Mouse (Mus musculus) adrenal gland, postnatal 25 days (tissue): ENCODE results near the gene Med20. TPM values are rescaled to one million over a fixed set of nuclear protein-coding genes. Genes with fewer than 3 reads are reported as not detected.

Experiments used
- DNase-seq: peaks from one replicate; pipeline ENCODE4 v3.0.0; 2021; ENCODE audit warnings: mixed read lengths
- long read RNA-seq: library from polyadenylated mRNA; stranded (forward); transcript quantifications from one replicate; pipeline ENCODE4 v2.0.0, GENCODE M21; 2021
- total RNA-seq: library from RNA; stranded (reverse); gene quantifications from 2 replicates; pipeline ENCODE4 v1.2.3, GENCODE M21; 2021

Med20 gene
- 38.7 and 40.5 TPM in 2 replicates for total RNA-seq
- long read RNA-seq, full-length matches to known transcripts: 70 of 77 reads
- long read RNA-seq, partial matches to known transcripts: 4 of 77 reads
- long read RNA-seq, other reads (novel, unspliced or antisense): 3 of 77 reads

DNA sequence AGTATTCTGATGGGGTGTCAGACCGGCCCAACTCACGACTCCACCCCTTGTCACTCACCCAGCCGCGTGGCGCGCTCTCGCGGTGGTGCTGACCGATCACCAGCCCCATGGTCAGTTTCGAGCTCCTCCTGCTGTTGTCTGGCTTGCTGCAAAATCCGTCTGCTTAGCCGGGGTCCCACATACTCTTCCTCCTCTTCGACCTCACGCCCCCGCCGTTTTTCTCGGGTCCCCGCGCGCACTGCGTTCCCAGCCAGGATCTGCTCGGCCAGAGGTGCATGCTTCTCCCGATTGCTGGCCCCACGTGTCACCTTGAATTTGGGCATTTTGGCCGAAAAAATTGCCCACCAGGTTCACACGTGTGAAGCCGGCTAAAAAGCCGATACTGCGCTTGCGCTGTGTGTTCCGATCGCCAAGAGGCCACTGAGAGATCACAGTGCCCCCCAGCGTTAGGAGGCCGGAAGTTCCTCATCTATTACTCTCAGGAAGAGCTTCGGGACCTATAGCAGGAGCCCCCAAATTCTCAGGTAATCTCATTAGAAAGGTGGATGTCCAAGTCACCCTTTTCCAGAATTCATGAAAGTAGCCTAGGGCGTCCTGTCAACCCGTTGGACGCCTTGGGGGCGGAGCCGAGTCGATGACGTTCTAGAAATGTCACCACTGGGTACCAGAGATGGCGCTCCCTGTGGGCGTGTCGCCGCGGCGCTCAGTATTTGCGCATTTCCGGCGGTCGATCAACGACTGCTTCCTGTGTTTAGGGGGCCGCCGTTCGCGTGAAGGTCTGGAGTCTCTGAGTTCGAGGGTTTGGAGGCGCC is at the start of gene Med20, which contains the start of the genes Bysl and Gm20517:
TSS of gene Med20 (plus strand) at position 734 of the 812 bp plus-strand sequence.
TSS of gene Bysl (minus strand) at position 644 of the 812 bp plus-strand sequence.
TSS of gene Gm20517 (plus strand) at position 741 of the 812 bp plus-strand sequence.
- DNase-seq: peak; percentile 97

GRCm38 (mm10) chr17:47562875-47563274 is 48.5 kb upstream of the Med20 start:
- DNase-seq: peak; percentile 4

DNA sequence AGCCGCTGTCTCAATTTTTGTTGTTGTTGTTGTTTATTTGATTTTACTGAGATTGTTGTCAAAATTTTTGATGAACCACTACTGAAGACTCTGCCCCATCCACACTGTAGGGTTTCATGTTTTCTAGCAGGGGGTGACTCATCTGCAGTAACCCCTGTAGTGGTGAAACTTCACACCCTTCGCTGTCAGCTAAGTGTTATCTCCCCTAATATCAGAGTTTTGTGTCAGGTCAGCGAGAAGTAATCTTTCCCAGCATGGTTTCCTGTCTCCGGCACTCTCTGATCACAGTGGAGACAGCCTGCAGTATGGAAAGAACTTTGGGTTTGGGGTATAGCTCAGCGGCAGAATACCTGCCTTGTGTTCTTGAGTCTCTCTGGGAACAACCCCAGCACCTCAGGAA is 46.8 kb upstream of the Med20 start:
- DNase-seq: no peak

GRCm38 (mm10) chr17:47566133-47566532 is 45.2 kb upstream of the Med20 start:
- DNase-seq: no peak

DNA sequence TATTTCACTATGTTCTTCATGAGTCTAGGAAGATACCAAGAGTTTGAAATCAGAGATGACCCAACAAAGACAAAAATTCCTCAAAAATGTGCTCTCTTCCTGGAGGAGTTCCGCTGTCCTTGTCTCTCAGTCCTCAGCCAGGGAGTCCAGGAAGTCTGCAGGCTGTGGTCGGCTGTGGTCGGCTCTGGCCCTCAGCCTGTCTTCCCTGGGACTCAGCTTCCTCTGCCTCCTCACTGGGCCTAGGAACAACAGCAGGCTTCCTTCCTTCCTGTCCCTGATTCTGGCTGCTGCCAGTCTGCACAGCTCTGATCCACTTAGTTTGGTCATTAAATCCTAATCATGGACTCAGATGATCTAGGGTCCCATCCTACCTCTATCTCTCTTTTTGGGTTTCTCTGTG is 44.1 kb upstream of the Med20 start:
- DNase-seq: no peak

GRCm38 (mm10) chr17:47568389-47568788 is 43.0 kb upstream of the Med20 start:
- no peak for DNase-seq

DNA sequence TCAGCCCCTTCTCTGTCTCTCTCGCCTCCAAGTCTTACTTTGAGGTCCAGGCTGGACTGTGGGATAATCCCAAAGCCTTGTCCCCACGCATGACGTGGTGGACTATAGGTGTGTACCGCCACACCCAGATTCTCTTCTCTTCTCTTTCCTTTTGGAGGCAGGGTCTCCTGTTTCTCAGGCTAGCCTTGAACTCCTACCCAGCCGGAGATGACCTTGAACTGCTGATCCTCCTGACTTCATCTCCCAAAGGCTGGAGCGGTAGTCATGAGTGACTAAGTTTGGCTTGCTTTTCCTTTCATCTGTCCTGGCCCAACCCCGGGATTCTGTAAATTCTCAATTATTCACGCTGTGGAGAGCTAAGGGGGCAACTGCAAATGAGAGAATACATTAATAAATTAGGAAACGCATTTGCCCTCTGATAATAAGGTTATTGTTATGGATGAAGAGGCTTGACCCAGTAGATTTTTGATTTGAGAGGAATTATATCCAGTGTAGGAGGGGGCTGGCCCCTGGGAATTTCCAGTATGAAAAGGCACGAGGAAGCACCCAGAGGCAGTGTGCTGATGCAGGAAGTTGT is 42.3 kb upstream of the Med20 start:
- no peak for DNase-seq

GRCm38 (mm10) chr17:47571621-47572020 is 39.8 kb upstream of the Med20 start:
- DNase-seq: no peak

DNA sequence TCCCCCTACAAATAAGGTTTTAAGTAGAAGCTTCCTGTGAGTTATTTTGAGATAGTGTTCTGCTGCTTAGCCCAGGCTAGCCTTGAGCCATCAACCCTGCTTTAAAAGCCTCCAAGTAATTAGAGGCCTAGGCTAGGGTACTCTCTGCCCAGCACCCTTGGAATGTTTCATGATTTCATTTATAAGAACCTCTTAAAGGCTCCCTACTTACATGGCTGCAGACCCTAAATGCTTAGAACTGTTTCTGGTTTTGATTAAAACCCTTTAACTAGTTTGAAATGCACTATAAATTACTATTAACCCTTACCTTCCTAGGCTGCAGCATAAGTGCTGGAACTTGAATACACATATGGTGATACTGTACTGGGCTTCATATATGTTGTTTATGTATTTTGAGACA is 38.9 kb upstream of the Med20 start:
- DNase-seq: no peak

DNA sequence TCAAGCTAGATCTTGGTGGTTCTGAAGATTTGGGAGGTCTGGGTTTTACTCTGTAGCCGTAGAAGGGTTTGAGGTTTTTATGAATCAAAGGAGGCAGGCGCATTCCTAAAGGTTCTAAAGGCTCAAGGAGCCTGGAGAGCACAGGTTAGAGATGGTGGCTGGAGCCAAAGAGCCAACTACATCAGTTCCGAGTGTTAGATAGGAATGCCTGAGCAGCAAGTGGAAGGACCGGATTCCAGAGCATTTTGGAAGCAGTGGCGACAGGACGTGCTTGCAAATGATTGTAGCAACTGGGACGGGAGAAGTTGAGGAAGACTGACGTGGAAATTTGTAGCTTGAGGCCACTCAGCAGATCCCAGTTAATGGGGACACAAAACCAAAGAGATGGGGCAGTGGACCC is 37.4 kb upstream of the Med20 start:
- no peak for DNase-seq

GRCm38 (mm10) chr17:47574830-47575229 is 36.6 kb upstream of the Med20 start:
- DNase-seq: no peak

GRCm38 (mm10) chr17:47578655-47579054 is 32.7 kb upstream of the Med20 start:
- DNase-seq: peak; percentile 9

DNA sequence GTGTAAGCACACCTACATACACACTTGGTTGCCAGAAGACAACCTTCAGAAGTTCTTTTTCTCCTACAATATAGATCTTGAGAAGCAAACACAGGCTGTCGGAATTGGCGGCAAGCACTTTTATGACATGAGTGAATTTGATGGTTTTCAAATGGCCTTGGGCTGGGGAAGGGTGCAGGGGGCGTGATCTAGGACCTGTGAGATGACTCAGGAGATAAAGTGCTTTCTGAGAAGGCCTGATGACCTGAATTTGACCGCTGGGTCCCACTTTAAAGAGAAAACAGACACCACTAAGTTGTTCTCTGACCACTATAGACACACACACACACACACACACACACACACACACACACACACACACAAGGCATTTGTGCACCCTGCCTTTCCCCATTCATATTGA is 30.4 kb upstream of the Med20 start:
- no peak for DNase-seq

DNA sequence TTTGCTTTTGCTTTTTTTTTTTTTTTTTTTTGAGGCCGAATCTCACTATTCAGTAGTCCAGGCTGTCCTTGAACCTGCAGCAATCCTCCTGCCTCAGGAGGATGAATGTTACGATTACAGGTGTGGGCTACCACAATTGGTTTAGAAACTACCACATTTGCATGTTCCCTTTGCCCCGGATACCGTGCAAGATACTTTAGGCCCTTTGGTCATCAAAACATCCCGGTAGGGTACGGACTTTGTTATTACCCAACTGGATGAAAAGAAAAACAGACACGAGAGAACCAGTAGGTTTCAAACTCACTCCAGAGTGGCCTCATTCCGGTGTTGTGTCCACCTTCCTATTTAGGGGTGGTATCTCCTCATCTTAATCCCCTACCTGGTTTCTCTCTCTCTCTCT is 22.9 kb upstream of the Med20 start:
- DNase-seq: no peak

DNA sequence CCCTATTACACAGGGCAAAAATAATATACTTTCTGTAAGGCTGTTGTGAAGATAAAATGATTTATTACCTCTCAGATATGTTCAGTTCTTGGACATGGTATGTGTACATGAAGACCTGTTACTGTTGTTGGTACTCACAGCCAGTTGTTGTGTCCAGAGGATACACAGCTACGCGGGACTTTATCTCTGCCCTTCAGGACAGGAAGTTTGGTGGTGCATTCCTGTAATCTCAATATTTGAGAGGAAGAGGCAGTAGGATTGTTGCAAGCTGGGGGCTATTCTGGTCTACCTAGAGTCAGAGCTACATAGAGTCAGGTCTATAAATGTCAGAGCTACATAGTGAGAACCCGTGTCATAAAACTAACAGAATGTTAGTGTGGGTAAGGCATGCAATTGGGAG is 20.3 kb upstream of the Med20 start:
- no peak for DNase-seq

- peak; percentile 97 for DNase-seq
These were observed 18.0 kb upstream of the Med20 start for GRCm38 (mm10) chr17:47593215-47593853.

DNA sequence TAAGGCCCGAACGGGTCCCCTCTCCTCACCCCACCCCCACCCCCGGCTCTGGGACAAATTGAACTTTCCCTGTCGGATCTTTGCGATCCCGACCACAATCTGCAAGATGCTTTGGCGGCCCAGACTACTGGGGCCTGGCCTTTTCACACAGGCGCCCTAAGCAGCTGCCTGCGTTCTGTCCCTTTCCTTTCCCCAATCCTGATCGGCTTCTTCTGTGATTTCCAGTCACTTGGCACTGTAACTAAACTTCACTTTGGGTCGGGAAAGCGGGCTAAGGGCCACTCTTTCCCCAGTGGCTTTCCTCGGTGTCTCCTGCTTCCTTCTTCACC is 17.6 kb upstream of the Med20 start:
- DNase-seq: no peak

DNA sequence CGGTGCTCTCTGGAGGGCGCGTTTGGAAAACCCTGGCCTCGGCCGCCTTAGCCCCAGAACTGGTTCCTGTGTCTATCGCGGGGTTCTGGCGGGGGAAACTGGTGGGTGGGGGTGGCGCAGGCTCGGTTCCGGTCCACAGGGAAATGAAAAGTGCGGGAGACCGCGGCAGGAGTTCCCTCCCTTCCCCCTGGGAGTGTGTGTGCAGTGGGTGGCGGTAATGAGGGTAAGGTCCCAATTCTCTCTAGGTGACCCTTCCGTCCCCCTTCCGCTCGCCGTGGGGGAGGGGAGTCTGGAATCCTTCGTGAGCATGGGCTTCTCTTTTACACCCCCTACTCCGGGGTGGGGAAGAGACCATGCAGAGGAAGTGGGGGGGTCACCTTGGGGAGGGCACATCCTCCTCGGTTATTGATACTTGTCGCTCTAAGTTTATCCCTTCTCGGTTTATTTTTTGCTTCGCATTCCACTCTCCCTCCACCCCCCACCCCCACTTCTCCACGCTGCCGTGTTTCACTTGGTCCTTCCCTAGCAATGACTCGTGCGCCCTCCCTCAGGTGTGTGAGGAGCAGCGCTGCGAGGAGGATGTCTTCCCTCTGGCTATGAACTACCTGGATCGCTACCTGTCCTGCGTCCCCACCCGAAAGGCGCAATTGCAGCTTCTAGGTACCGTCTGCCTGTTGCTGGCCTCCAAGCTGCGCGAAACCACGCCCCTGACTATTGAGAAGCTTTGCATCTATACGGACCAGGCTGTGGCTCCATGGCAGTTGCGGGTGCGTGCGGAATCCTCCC is 17.0 kb upstream of the Med20 start:
- DNase-seq: peak; percentile 44

DNA sequence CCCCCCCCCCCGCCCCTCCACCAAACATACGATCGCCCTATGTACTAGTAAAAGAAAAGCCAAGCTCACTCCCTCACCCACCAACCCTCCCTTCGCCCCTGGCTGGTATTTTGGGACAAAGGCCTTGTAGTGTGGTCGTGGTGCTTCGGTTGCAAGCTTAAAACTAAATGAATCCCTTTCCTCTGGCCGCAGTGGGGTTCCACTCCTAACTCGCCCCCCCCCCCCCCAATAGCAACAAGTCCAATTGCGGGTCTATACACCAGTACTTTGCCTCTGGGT is 16.5 kb upstream of the Med20 start:
- DNase-seq: no peak

DNA sequence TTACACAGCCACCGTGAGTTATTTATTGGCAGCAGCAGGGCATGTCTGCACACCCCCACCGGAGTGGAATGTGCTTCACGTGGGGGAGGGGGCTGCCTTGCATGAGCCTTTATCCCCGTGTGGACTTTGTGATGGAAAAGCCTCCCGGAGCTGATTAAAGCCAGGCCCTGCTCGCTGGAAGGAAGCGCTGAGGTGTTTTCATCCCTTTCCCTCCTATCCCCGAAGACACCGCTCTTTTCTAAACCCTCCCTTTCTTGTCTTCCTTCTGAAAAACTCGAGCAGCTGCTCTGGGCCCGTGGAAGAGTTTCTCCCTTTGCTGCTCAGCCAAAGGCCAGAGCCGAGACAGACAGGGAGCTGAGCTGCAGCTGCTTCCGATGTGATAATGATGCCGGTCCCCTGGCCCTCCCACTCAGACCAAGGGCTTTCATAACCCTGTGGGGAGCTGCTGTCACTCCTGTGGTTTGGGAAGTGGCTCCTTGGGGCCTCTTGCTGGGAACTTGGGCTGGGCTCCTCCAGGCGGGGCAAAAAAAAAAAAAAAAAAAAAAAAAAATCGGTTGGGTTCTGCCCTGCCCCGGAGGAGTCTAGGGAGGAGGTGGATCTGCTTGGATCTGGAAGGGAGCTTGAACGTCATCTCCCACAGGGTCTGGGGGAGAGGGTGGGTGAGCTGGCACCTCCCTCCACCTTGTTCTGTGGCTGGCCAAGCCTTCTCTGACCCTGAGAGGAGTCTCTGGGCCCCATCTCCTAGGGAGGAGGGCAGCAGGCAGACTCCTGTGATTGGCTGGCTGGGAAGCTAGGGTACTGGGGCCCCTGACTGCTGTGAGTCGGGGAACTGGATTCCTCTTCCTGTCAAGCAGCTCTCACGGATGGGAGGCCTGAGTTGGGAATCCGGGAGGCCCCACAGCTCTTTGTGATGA is 15.9 kb upstream of the Med20 start:
- peak; percentile 61 for DNase-seq

- DNase-seq: no peak
These were observed 15.1 kb upstream of the Med20 start for GRCm38 (mm10) chr17:47596162-47596838.
